Mouse (Mus musculus) MN1 (cell line): ENCODE results near the gene 1600002K03Rik.
A peak's percentile ranks its signal among the peaks of the same experiment; 100 is the strongest.

Experiments used
- DNase-seq: peaks from one replicate; pipeline ENCODE4 v3.0.0-alpha.2; 2016; ENCODE audit warnings: low spot score

1600002K03Rik gene

DNA sequence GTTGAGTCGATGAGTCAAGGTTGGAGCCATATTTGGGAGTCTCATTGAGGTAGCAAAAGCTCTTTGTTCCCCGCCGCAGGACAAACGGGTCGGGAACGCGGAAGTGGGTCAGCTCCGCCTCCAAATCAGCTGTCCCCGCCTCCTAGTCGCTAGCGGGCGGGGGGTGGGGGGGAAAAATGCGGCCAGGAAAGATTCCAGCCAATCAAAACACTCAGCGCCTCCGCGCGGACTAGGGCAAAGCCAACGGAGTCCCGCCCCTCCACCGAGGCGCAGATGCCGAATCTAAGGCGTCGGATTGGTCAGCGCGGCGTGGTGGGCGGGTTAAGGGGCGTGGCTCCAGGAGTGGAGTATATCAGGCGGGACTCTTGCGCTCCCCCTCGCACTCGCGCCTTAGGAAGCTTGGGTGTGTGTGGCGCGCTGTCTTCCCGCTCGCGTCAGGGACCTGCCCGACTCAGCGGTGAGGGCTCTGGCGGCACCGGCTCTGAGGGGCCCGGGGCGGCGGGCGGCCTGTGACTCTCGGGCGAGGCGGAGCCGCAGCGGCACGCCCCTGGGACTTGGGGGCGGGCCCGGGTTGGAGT is 5.2 kb upstream of the 1600002K03Rik start:
- DNase-seq = peak; percentile 98

DNA sequence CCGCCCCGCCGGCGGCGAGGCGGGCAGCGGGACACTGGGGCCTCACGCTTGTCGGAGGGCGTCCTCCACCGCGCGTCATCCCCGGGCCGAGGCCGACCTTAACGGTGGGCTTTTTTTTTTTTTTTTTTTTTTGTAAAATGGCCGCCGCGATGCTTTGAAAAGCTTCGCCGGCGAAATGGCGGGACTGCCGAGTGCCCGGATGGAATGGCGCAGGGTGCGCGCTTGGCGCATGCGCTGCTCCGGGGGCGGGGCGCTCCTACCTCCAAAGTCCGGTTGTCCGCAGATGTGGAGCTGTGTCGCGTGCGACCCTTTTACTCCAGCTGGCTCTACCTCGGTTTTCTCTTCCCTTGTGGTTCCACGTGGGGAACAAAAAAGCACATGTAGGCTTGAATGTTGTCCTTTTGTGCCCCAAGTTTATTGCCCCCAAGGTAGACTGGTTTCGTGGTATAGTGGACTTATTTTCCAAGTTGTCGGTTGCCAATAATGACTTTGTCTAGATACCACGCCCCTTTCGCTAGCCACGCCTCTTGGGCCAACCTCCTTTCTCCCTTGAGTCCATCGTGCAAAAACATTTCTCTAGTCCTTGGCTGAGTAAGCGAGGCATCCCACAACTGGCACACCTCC is 4.6 kb upstream of the 1600002K03Rik start:
- DNase-seq = peak; percentile 96

DNA sequence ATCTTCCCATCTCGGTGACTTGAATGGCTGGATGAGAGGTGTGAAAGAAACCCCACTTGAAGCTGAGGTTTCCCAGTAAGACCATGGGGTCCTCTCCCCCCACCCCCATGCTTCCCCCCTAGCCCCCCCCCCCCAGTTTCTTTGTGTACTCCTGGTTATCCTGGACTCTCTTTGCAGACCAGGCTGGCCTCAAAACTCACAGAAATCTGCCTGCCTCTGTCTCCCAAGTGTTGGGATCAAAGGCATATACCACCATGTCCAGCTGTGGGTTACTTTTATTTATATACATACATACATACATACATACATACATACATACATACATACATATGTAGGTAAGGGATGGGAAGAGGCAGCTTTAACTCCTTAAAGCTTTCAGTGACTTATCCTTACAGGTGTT is 3.7 kb upstream of the 1600002K03Rik start:
- no peak for DNase-seq

DNA sequence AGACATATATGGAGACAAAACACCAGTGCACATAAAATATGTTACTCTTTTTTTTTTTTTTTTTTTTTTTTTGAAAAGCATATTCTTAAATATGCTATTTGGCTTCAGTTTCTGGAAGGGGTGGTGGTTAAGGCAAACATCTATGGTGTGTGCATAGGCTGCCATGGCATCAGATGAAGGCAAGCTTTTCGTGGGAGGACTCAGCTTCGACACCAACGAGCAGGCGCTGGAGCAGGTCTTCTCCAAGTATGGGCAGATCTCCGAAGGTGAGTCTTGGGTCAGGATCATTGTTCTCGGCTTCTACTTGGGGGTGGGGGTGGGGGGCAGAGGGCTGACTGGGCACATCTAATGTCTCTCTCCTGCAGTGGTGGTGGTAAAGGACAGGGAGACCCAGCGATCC is 3.1 kb upstream of the 1600002K03Rik start:
- DNase-seq = no peak

DNA sequence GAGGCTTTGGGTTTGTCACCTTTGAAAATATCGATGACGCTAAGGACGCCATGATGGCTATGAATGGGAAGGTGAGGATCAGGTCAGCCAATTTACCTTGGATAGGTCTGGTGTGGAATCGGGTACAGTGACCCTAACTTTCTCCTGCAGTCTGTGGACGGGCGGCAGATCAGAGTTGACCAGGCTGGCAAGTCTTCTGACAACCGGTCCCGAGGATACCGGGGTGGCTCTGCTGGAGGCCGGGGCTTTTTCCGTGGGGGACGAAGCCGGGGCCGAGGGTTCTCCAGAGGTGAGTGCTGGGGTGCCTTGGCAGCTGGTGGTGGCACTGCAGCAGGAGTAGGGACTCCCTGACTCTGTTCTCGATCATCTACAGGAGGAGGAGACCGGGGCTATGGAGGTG is 2.7 kb upstream of the 1600002K03Rik start:
- DNase-seq = no peak

DNA sequence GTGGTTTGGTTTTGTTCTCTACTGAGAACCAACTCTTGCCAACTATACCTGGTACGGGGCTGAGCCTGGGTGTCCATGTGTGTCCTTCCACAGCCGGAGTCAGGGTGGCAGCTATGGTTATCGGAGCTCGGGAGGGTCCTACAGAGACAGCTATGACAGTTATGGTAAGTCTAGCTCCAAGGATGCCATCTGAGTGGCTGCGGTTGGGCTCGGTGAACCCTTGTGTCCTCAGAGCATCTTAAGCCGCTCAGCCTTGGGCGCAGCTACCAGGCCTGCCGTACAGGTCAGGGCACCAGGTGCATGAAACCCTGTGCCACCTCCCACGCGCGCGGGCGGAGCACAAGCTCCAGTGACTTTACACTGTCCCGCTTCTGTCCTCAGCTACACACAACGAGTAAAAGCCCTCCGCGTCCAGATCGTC is 2.1 kb upstream of the 1600002K03Rik start:
- DNase-seq = no peak

DNA sequence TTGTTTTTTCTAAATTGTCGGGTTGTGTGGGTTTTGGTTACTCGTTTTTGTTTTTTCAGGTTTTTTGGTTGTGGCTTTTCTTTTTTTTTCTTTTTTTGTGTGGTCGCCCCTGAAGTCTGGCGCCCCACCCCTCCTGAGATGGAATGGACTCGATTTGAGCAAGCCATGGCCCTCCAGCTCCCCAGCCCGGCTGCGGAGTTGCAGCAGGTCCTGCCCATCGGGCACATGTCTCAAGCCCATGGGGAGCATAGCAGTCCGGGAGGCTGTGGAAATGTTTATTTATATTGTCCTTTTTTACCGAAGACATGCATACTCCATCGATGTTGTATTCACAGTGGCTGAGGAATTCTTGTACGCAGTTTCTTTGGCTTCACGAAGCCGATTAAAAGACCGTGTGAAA is 1.5 kb upstream of the 1600002K03Rik start:
- no peak for DNase-seq

DNA sequence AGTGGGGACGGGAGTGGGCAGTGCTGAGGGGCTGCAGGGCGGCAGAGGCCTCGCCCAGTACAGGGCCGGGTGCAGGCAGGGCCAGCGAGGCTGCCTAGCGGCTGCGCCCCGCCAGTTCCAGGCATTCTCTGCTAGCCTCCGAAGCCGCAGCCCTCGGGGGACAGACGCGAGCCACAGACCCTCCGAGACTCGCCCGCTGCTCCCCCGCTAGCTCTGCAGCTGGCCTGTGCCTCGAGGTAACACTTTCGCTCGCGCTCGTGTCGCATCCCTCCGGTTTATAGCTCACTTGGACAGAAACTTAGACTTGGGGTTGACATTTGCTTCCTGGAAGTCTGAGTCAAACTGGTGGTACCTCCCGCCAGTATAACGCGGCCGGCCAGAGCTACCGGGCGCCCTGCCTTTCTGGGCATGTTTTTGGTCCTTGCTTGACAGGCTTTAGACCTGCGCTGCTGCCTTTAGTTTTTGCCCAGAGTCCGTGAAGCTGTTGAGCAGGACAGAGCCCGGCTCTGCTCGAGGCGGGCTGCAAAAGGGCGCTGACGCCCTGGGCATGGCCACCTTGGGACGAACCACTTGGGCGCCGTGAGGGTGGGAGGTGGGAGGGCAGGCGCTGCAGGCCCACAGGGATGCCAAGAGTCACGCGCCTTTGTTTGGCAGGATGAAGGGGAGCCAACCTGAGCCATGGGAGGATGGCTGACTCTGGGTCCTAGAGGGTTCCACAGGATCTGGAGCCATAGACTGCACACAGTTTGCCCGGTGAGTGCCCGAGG is 801 bp upstream of the 1600002K03Rik start:
- no peak for DNase-seq

DNA sequence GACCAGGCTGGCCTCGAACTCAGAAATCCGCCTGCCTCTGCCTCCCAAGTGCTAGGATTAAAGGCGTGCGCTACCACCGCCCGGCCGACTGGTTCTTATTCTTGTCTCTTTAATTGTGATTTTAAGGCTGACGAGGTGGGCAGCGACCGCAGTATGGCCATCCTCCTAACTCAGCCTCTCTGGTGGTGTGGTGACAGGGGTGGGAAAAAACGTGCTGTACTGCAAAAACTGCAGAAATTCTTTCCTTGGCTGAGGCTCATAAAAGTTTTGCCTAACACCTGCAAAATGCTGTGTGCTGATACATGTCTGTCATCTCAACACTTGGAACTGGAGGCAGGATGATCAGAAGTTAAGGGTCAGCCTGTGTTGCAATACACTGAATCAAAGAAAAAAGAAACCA is 614 bp downstream of the 1600002K03Rik start:
- no peak for DNase-seq

DNA sequence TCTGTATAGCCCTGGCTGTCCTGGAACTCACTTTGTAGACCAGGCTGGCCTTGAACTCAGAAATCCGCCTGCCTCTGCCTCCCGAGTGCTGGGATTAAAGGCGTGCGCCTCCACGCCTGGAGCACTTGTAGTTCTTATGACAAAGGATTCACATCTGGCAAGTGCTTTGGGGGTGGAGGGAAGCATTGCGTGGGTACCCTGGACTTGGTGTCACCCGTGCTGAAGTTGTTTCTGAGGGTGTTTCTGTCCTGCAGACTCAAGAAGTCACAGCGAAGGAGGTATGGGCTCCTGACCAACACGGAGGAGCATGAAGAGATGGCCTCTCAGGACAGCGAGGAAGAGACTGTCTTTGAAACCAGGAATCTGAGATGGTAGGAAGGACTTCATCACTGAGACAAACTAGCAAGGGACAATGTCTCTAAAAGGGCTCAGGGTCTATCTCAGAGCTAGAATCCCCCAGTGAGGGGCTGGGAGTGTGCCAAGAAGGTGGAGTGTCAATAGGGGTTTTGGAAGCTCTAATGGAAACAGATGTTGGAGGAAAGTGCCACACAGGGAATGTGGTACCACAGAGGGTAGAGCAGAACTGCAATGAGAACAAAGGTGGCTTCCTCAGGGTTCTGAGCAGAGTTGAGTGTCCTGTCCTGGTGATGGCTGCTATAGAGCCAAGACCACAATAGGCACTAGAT is 1.4 kb downstream of the 1600002K03Rik start:
- no peak for DNase-seq

DNA sequence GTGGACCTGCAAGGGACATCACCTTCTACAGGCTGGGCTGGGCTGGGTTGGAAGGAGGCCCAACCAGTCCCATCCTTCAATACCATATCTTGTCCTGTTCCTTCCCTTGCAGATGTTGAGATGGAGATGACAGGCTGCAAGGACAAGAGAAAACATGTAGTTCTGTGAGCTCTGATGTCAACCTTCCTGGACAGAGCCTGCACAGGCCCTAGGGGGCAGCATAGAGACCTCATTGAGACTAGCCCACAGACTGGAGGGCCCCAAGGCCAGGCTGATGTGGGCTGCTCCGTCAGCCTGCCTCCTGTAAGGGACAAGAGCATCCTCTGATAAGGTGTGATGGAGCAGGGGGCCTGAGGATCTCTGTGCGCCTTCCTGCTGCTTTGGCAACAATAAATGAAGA is 2.0 kb downstream of the 1600002K03Rik start:
- peak; percentile 76 for DNase-seq

DNA sequence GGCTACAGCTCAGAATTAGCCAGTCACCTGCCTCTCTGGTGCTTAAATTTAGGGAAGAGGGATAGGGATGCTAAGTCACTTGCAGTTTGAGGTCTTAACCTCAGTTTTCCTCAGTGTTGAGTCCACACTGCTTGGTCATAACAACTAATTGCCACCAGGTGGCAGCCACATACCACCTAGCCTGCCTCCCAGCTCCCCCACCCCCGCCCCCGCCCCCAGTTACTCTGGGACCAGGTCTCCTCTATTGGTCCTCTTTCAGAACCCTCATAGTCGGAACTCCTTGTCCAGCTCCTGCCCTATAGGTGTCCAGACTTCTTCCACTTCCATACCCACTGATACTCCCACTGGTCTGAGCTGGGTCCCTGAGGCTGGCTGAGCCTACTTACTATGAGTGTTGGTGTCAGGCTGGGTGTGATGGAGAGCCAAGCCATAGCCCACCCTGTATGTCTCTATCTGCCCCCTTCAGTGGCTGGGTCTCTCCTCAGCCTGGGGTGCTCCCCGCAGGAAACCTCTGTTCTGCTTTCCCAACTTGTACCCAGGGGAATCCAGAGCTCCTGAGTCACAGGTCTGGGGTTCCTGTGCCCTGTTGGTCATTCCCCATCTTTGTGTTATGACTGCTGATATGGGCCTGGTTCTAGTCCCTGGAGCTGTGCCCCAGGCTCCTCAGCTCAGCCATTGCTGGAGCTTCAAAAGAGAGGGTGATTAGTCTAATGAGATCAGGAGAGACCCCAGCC is 3.0 kb downstream of the 1600002K03Rik start:
- DNase-seq = peak; percentile 56

DNA sequence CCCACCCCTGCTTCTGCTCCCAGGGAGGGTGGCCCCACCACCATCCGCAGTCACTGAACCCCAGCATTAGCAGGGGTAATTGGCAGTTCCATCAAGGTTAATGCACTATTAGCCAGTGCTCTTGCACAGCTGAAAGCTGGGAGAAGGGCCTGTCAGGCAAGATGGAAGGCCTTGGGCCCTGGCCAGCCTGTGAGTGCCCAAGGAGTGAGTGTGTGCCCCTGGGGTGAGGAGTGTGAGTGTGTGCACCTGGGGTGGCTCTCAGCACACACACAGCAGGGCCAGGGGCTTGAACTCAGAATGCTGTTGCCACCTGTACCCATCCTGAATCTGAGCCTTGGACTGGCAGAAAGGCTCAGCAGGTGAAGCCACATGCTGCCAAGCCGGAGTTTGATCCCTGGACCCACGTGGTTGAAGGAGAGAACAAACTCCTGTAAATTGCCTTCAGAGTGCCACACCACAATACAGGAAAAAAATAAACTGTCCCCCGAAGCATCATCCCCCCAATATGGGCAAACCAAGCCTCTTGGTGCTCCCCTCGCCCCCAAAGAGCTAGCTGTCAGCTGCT is 3.6 kb downstream of the 1600002K03Rik start:
- DNase-seq = no peak

DNA sequence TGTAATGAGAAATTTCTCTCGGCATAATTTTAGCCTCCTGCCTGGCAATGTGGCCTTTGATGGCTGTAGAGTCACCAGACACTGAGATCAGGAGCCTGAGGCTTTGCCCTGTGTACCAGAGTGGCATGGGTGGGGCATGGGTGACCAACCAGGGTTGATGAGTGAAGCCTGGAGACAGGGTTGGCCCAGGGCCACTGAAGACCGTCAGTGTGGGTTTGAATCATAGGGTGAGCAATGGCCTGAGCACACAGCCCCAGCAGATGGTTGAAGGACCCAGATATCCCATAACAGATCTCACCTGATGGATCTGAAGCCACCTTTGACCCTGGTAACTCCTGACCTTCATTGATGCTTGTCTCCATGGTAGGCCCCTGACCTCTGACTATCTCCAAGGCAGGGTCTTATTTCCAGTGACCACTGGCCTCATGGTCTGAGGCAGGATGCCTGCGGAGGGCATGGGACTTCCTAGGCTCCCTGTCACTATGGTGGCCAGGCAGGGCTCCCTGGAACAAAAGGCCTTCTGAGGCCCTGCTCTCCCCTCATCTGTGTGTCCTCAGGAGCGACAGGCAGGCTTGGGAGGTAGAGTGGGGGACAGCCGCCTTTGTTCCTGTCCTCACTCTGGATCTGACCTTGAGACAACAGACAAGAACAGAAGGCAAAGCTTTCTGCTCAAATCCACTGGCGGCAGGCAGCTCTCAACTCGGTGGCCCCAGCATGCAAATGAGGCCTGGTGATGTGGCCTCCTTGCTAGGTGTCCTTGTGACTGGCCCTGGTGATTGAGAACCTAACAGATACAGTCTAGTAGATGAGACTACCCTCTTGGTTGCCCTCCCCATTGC is 4.9 kb downstream of the 1600002K03Rik start:
- peak; percentile 65 for DNase-seq

DNA sequence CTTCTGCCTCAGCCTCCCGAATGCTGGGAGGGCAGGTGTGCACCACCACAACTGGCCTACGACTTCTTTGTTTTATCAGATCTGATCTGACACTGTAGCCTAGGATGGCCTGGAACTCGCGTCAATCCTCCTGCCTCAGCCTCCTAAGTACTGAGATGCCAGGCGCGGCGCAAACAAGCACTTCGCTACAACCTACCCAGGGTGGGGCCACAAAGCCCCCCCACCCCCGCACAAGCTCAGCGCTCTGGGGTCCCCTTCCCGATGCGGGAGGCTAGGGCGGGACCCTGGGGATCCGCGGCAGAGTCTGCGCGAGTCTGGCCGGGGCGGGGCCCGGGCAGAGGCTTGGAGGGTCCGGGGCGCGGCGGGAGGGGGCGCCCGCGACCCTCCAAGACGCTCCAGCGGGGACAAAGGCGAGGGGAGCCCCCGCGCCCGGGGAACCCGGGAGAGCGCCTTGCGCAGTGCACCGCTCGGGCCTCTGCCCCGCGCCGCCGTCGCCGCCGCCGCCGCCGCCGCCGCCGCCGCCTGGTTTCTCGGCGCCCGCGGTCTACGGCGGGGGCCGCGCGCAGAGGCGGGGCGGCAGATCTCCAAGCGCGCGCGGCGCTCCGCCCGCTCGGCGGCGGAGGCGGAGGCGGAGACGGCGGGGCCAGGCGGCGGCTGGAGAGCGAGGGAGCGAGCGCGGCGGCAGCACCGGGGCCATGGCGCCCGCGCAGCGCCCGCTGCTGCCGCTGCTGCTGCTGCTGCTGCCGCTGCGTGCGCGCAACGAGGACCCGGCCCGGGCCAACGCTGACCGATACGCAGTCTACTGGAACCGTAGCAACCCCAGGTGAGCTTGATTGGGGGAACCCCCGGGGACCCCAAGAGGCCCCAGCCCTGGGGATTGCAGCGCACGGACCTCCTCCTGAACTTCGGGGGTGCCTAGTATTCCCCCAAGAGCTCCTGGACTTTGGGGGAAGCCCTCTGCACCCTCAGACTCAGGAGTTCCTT is 6.6 kb downstream of the 1600002K03Rik start, which contains the start of gene Efna2:
TSS of gene Efna2 (plus strand) at position 415 of the 984 bp plus-strand sequence.
- peak; percentile 61 for DNase-seq

DNA sequence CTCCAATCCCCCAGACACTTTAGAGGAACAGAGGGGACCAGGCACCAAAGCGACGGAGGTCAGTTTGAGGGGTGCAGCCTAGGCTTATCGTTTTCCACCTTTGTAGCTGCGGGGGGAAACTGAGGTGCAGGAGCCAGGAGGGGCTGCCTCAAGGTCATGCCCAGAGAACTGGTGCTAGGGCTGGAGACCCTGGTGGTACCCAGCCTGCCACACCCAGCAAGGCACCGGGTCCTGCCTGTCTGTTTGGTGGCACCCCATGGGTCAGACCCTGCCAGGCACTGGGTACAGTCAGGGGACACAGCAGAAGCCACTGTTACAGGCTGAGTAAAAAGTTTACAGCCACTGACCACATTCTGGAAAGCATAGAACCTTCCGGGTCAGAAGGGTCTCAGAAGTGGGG is 7.5 kb downstream of the 1600002K03Rik start:
- no peak for DNase-seq

DNA sequence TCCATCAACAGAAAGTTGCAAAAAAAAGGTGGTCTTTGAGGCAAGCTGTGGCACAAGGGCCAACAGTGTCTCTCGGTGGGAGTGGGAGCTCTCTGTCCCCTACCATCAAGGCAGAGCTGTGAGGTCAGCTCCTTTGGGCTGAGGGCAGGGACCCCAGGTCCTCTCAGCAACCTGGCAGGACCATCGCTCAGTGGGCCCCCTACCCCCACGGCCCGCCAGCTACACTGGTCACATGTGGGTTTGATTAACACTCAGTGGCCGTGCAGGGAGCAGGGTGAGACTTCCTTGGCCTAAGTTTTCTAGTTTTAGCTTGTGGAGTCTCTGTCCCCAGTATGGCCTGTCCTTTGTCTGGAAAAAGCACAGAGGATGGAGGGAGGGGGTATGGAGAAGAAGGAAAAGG is 8.1 kb downstream of the 1600002K03Rik start:
- DNase-seq = no peak

DNA sequence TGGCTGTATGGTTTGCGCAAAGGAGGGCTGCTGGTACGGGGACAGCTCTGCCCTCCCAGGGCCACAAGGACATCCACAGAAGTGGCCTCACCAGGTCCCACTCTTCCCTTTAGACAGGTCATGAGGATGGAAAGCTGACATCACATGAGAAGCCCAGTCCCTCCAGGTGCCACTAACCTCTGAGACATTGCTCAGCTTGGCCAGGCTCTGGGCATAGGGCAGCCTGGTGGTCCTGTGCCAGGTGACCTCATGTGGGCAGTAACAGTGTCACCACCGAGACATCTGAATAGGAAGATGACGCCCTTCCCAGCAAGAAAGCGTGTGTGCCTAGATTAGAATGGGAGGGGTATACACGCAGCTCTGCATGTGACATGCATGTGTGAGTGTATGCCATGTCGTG is 9.8 kb downstream of the 1600002K03Rik start:
- no peak for DNase-seq

DNA sequence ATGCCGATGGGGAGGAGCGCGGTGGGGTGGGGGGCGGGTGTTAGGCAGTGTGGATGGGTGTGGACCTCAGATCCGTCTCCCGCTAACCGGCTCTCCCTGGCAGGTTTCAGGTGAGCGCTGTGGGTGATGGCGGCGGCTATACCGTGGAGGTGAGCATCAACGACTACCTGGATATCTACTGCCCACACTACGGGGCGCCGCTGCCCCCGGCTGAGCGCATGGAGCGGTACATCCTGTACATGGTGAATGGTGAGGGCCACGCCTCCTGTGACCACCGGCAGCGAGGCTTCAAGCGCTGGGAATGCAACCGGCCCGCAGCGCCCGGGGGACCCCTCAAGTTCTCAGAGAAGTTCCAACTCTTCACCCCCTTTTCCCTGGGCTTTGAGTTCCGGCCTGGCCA is 13.9 kb downstream of the 1600002K03Rik start:
- no peak for DNase-seq

DNA sequence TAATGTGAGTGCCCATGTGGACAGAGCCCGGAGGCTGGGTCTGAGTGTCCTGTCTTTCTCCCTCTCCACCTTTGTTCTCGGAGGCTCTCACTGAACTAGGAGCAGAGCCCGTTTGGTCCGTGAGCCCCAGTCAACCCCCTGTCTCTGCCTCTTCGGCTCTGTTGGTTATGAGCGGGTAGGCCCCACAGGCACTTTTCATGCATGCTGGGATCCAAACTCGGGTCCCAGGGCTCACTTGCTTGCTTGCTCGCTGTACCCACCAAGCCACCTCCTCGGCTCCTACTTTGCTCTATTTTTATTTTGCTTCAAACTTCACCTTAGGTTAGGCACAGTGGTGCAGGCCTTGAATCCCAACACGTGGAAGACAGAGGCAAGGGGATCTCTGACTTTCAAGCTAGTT is 15.0 kb downstream of the 1600002K03Rik start:
- no peak for DNase-seq
